Mouse (Mus musculus): ENCODE data around the gene Fam133b.

DNA sequence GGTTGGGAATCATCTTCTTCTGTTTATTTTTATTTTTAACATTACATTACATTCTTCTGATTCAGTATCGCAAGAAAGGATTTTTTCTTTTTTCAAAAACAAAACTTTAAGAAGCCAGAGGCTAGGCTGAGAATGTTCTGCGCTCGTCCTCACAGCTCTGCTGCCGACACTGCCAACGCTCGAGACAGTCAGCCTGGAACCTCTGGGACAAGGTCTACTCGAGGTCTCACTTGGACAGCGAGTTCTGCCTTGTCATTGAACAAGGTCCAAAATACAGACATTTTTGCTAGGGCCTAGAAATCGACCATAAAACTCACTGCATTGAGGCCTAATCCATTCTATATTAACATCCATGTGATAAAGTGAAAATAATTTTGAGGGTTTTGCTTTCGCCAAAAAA lies 20.8 kb upstream of the Fam133b start:
- TF ChIP-seq CTCF (IDR thresholded peaks at IDR 0.05; ENCODE audit: control insufficient read depth, insufficient read depth, low read length) (no peak), POLR2A (IDR thresholded peaks at IDR 0.05; ENCODE audit: borderline replicate concordance, control insufficient read depth, low read depth, low read length) (no peak)
